Mouse (Mus musculus) neural tube, embryonic 11.5 days (tissue): ENCODE results near the gene Drc7. TPM values are rescaled to one million over a fixed set of nuclear protein-coding genes. Genes with fewer than 3 reads are reported as not detected.

Experiments used
- polyA plus RNA-seq: library from polyadenylated mRNA; unstranded; fragments of >200 nt; fragmentation: Nextera tagmentation; extraction: Ambion mirVana; gene quantifications from 2 replicates; pipeline ENCODE4 v1.2.1, GENCODE M21; 2014

Gene Drc7
- polyA plus RNA-seq, 1 experiment from 2014 or later: not detected

Other genes starting within 250 kb of the Drc7 start
- gene Ccl17, start 244.7 kb upstream of the Drc7 start, polyA plus RNA-seq: not detected in 2 replicates
- gene Coq9, start 216.8 kb upstream of the Drc7 start, polyA plus RNA-seq: 54.0 and 59.3 TPM in 2 replicates
- gene Ciapin1, start 216.7 kb upstream of the Drc7 start, polyA plus RNA-seq: 160 and 168 TPM in 2 replicates
- gene Polr2c, start 197.7 kb upstream of the Drc7 start, polyA plus RNA-seq: 153 TPM in 2 replicates
- 16.3 and 18.5 TPM in 2 replicates for gene Dok4, start 178.8 kb upstream of the Drc7 start, polyA plus RNA-seq
- gene Ccdc102a, start 137.0 kb upstream of the Drc7 start, polyA plus RNA-seq: 20.1 and 20.2 TPM in 2 replicates
- gene Adgrg5, start 131.4 kb upstream of the Drc7 start, polyA plus RNA-seq: 0.31 TPM in 1 of 2 replicates, not detected in the other
- gene Adgrg1, start 80.4 kb upstream of the Drc7 start, polyA plus RNA-seq: 133 and 140 TPM in 2 replicates
- gene Adgrg3, start 37.4 kb upstream of the Drc7 start, polyA plus RNA-seq: 3.5 and 4.1 TPM in 2 replicates
- gene Katnb1, start 26.1 kb downstream of the Drc7 start, polyA plus RNA-seq: 29.2 and 32.5 TPM in 2 replicates
- 6.3 and 7.4 TPM in 2 replicates for gene Kifc3, start 147.7 kb downstream of the Drc7 start, polyA plus RNA-seq